Mouse (Mus musculus) C2C12 (cell line): ENCODE results near the gene Nsfl1c.

Source experiments
- CEBPB ChIP-seq: IDR thresholded peaks from one replicate; pipeline ENCODE4 v1.6.1; 2011; ENCODE audit warnings: low read depth, mild to moderate bottlenecking, control low read depth, moderate library complexity
- CTCF ChIP-seq: IDR thresholded peaks from one replicate; pipeline ENCODE4 v1.5.1; 2011; ENCODE audit not compliant: control insufficient read depth, insufficient read depth, insufficient read length
- MAX ChIP-seq: IDR thresholded peaks from one replicate; pipeline ENCODE4 v1.6.1; 2011; ENCODE audit warnings: mild to moderate bottlenecking, control low read depth
- MYOD1 ChIP-seq: IDR thresholded peaks from one replicate; pipeline ENCODE4 v1.6.1; 2011; ENCODE audit warnings: low read depth; ENCODE audit not compliant: control insufficient read depth, insufficient read length
- MYOG ChIP-seq: IDR thresholded peaks from one replicate; pipeline ENCODE4 v1.6.1; 2011; ENCODE audit not compliant: control insufficient read depth, insufficient read length; ENCODE audit errors: extremely low read depth
- USF1 ChIP-seq: IDR thresholded peaks from one replicate; pipeline ENCODE4 v1.6.1; 2011; ENCODE audit warnings: low read depth, mild to moderate bottlenecking, control low read depth, moderate library complexity

GRCm38 (mm10) chr2:151530378-151531230 is 36.6 kb downstream of the Nsfl1c start:
- no peak for TF ChIP-seq CTCF
- no peak for TF ChIP-seq MAX
- no peak for TF ChIP-seq CEBPB
- TF ChIP-seq USF1, result no peak
- TF ChIP-seq MYOD1, result peak; percentile 48
- no peak for TF ChIP-seq MYOG
